Mouse (Mus musculus): Measurements from ENCODE around the gene Nlgn1. TPM values are rescaled to one million over a fixed set of nuclear protein-coding genes. Genes with fewer than 3 reads are reported as not detected.

Gene Nlgn1
- polyA plus RNA-seq, 1 experiment from 2014 or later = 0.86 TPM

GRCm38 (mm10) chr3:25450471-25450870 is 881.8 kb downstream of the Nlgn1 start:
- Histone ChIP-seq H3K4me1 (replicated peaks; ENCODE audit: control insufficient read depth, insufficient read depth, low read length) (no peaks in the 10 kb centered on the region), H3K9me3 (ENCODE audit: control insufficient read depth) (no peaks in the 10 kb centered on the region), H3K9ac (ENCODE audit: low read depth, low read length) (no peak overlapping the region), H3K4me3 (ENCODE audit: low read depth, low read length) (no peak overlapping the region), H3K27ac (ENCODE audit: low read depth, low read length) (no peak overlapping the region), H3K27me3 (replicated peaks; ENCODE audit: control insufficient read depth, insufficient read depth, low read length) (no peaks in the 10 kb centered on the region), H3K4me2 (replicated peaks; ENCODE audit: low read depth) (no peak overlapping the region), H3K36me3 (ENCODE audit: control insufficient read depth, insufficient read depth) (no peaks in the 10 kb centered on the region)
- no peak for TF ChIP-seq CTCF (IDR thresholded peaks at IDR 0.05; ENCODE audit: low read depth)
- 60% methylated on average over 6 of the region's 6 CpGs for WGBS
- ATAC-seq = no peak

GRCm38 (mm10) chr3:25449356-25449755 is 882.9 kb downstream of the Nlgn1 start:
- no peak overlapping the region for H3K4me2 ChIP-seq (replicated peaks; ENCODE audit: low read depth)
- H3K4me3 ChIP-seq (ENCODE audit: low read depth, low read length) = no peak overlapping the region
- no peaks in the 10 kb centered on the region for H3K4me1 ChIP-seq (replicated peaks; ENCODE audit: control insufficient read depth, insufficient read depth, low read length)
- H3K9ac ChIP-seq (ENCODE audit: low read depth, low read length) = no peak overlapping the region
- ATAC-seq = no peak
- no peak for TF ChIP-seq CTCF (IDR thresholded peaks at IDR 0.05; ENCODE audit: low read depth)
- 62% methylated on average over 4 of the region's 4 CpGs for WGBS
- H3K27ac ChIP-seq (ENCODE audit: low read depth, low read length) = no peak overlapping the region
- no peaks in the 10 kb centered on the region for H3K27me3 ChIP-seq (replicated peaks; ENCODE audit: control insufficient read depth, insufficient read depth, low read length)
- H3K36me3 ChIP-seq (ENCODE audit: control insufficient read depth, insufficient read depth) = no peaks in the 10 kb centered on the region
- no peaks in the 10 kb centered on the region for H3K9me3 ChIP-seq (ENCODE audit: control insufficient read depth)

GRCm38 (mm10) chr3:25447181-25447580 is 885.1 kb downstream of the Nlgn1 start:
- no peaks in the 10 kb centered on the region for H3K4me1 ChIP-seq (replicated peaks; ENCODE audit: control insufficient read depth, insufficient read depth, low read length)
- no peaks in the 10 kb centered on the region for H3K36me3 ChIP-seq (ENCODE audit: control insufficient read depth, insufficient read depth)
- H3K4me2 ChIP-seq (replicated peaks; ENCODE audit: low read depth) = no peak overlapping the region
- TF ChIP-seq CTCF (IDR thresholded peaks at IDR 0.05; ENCODE audit: low read depth) = no peak
- H3K27ac ChIP-seq (ENCODE audit: low read depth, low read length) = no peak overlapping the region
- no peaks in the 10 kb centered on the region for H3K27me3 ChIP-seq (replicated peaks; ENCODE audit: control insufficient read depth, insufficient read depth, low read length)
- H3K9ac ChIP-seq (ENCODE audit: low read depth, low read length) = no peak overlapping the region
- no peak overlapping the region for H3K4me3 ChIP-seq (ENCODE audit: low read depth, low read length)
- 80% methylated on average over 1 of the region's 1 CpGs for WGBS
- no peak for ATAC-seq
- H3K9me3 ChIP-seq (ENCODE audit: control insufficient read depth) = no peaks in the 10 kb centered on the region

GRCm38 (mm10) chr3:25443657-25444056 is 888.6 kb downstream of the Nlgn1 start:
- Histone ChIP-seq H3K4me2 (replicated peaks; ENCODE audit: low read depth) (no peak overlapping the region), H3K4me1 (replicated peaks; ENCODE audit: control insufficient read depth, insufficient read depth, low read length) (no peaks in the 10 kb centered on the region), H3K27me3 (replicated peaks; ENCODE audit: control insufficient read depth, insufficient read depth, low read length) (no peaks in the 10 kb centered on the region), H3K9me3 (ENCODE audit: control insufficient read depth) (no peaks in the 10 kb centered on the region), H3K36me3 (ENCODE audit: control insufficient read depth, insufficient read depth) (no peaks in the 10 kb centered on the region), H3K27ac (ENCODE audit: low read depth, low read length) (no peak overlapping the region), H3K4me3 (ENCODE audit: low read depth, low read length) (no peak overlapping the region), H3K9ac (ENCODE audit: low read depth, low read length) (no peak overlapping the region)
- WGBS = 85% methylated on average over 3 of the region's 3 CpGs
- TF ChIP-seq CTCF (IDR thresholded peaks at IDR 0.05; ENCODE audit: low read depth) = no peak
- ATAC-seq = no peak

GRCm38 (mm10) chr3:25442617-25443016 is 889.6 kb downstream of the Nlgn1 start:
- WGBS = 93% methylated on average over 1 of the region's 1 CpGs
- Histone ChIP-seq H3K4me3 (ENCODE audit: low read depth, low read length) (no peak overlapping the region), H3K27me3 (replicated peaks; ENCODE audit: control insufficient read depth, insufficient read depth, low read length) (no peaks in the 10 kb centered on the region), H3K27ac (ENCODE audit: low read depth, low read length) (no peak overlapping the region), H3K4me2 (replicated peaks; ENCODE audit: low read depth) (no peak overlapping the region), H3K9me3 (ENCODE audit: control insufficient read depth) (no peaks in the 10 kb centered on the region), H3K36me3 (ENCODE audit: control insufficient read depth, insufficient read depth) (no peaks in the 10 kb centered on the region), H3K4me1 (replicated peaks; ENCODE audit: control insufficient read depth, insufficient read depth, low read length) (no peaks in the 10 kb centered on the region), H3K9ac (ENCODE audit: low read depth, low read length) (no peak overlapping the region)
- TF ChIP-seq CTCF (IDR thresholded peaks at IDR 0.05; ENCODE audit: low read depth) = no peak
- no peak for ATAC-seq

GRCm38 (mm10) chr3:25426931-25427330 is 905.3 kb downstream of the Nlgn1 start:
- no peaks in the 10 kb centered on the region for H3K27me3 ChIP-seq (replicated peaks; ENCODE audit: control insufficient read depth, insufficient read depth, low read length)
- no peak overlapping the region for H3K27ac ChIP-seq (ENCODE audit: low read depth, low read length)
- no peak for TF ChIP-seq CTCF (IDR thresholded peaks at IDR 0.05; ENCODE audit: low read depth)
- no peak for ATAC-seq
- no peak overlapping the region for H3K9ac ChIP-seq (ENCODE audit: low read depth, low read length)
- no peaks in the 10 kb centered on the region for H3K9me3 ChIP-seq (ENCODE audit: control insufficient read depth)
- no peak overlapping the region for H3K4me2 ChIP-seq (replicated peaks; ENCODE audit: low read depth)
- H3K36me3 ChIP-seq (ENCODE audit: control insufficient read depth, insufficient read depth) = no peaks in the 10 kb centered on the region
- no peaks in the 10 kb centered on the region for H3K4me1 ChIP-seq (replicated peaks; ENCODE audit: control insufficient read depth, insufficient read depth, low read length)
- H3K4me3 ChIP-seq (ENCODE audit: low read depth, low read length) = no peak overlapping the region

- TF ChIP-seq CTCF (IDR thresholded peaks at IDR 0.05; ENCODE audit: low read depth) = no peak
- WGBS = 82% methylated on average over 4 of the region's 4 CpGs
- Histone ChIP-seq H3K9ac (ENCODE audit: low read depth, low read length) (no peak overlapping the region), H3K4me3 (ENCODE audit: low read depth, low read length) (no peak overlapping the region), H3K4me1 (replicated peaks; ENCODE audit: control insufficient read depth, insufficient read depth, low read length) (no peaks in the 10 kb centered on the region), H3K27me3 (replicated peaks; ENCODE audit: control insufficient read depth, insufficient read depth, low read length) (no peaks in the 10 kb centered on the region), H3K9me3 (ENCODE audit: control insufficient read depth) (0 out of 2 replicates have a peak, but pooled peaks cover 3% of the 10 kb centered on the region), H3K4me2 (replicated peaks; ENCODE audit: low read depth) (no peak overlapping the region), H3K36me3 (ENCODE audit: control insufficient read depth, insufficient read depth) (no peaks in the 10 kb centered on the region), H3K27ac (ENCODE audit: low read depth, low read length) (no peak overlapping the region)
- no peak for ATAC-seq
Observed at GRCm38 (mm10) chr3:25412003-25412402, 920.3 kb downstream of the Nlgn1 start.

All from intestine, postnatal 0 days (tissue).